Mouse (Mus musculus): ENCODE data around the gene Bicra. TPM values are rescaled to one million over a fixed set of nuclear protein-coding genes. Genes with fewer than 3 reads are reported as not detected.

Bicra gene
- polyA plus RNA-seq, 1 experiment from 2014 or later = 1.4 TPM

DNA sequence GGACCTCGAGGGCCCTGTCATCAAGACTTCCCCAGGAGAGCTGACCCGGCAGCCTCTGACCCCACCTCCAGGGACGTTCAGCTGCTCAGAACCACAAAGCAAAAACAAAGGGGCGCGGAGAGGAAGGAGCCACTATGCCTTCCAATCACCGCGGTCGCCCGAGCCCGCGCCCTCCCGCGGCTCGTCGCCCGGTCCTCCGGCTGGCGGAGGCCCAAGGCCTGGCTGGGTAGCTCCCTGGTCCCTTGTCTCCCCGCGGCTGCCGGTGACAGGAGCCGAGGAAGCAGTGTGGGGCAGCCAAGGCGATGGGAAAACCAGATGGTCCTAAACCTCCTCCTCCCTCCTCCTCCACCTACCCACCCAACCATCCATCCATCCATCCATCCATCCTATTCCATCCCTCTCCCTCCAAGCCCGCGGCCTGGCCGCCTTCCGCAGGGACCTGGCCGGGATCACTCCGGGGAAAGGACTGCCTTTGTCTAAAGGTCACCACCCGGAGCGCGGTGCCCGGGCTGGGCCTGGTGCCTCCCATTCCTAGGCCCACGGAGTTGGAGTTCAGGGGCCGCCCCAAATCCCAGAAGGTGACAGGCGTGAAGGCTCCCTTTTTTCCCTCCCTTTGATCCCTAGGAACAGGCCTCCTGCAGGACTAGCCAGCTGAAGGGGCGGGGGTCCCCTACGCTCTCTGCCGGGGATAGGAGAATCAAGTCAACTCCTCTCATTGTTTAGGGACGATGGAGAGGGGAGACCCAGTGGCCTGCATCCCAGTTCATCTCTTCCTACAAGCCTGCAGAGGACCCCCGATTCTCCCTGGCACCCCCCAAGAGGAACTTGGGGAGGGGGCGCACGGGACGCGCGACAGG is 1.0 kb downstream of the Bicra start:
- peaks cover 86% of the 10 kb centered on the region for H3K4me1 ChIP-seq (replicated peaks)
- DNase-seq (peak; percentile 53), ATAC-seq (ENCODE audit: low read depth) (peak; percentile 43)
- H3K4me3 ChIP-seq (replicated peaks) = peak overlapping the region; percentile 93
- peak overlapping the region; percentile 100 for H3K4me2 ChIP-seq
- no peaks in the 10 kb centered on the region for H3K9me3 ChIP-seq (replicated peaks)
- peak overlapping the region; percentile 93 for H3K27ac ChIP-seq
- peak overlapping the region; percentile 95 for H3K9ac ChIP-seq
- no peaks in the 10 kb centered on the region for H3K27me3 ChIP-seq
- WGBS (ENCODE audit: insufficient replicate concordance) = under 1% methylated on average over 44 of the region's 46 CpGs
- H3K36me3 ChIP-seq = peaks cover 3% of the 10 kb centered on the region; the same call in 1 of the 2 replicates

DNA sequence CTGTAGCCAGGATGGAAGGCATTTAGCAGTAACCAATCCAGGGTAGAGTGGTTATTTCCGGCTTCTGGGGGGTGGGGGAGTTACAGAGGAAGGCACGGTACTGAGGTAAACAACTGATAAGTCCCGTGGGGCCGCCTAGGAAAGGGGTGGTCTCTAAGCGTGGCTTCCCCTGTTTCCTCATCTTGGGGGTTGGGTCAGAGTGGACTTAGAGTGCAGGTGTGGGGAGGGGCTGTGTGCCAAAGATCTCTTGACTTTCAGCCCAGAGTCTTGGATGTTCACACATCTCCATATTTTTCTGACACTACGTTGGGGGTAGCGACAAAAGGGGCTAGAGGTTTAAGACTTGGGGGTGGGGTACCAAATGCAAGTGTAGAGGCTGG is 1.6 kb downstream of the Bicra start:
- Histone ChIP-seq H3K9ac (peak overlapping the region; percentile 95), H3K4me2 (peak overlapping the region; percentile 100), H3K9me3 (replicated peaks) (no peaks in the 10 kb centered on the region), H3K4me3 (replicated peaks) (peak overlapping the region; percentile 93), H3K27ac (peak overlapping the region; percentile 93), H3K36me3 (peaks cover 3% of the 10 kb centered on the region; the same call in 1 of the 2 replicates), H3K27me3 (no peaks in the 10 kb centered on the region), H3K4me1 (replicated peaks) (peaks cover 86% of the 10 kb centered on the region)
- WGBS (ENCODE audit: insufficient replicate concordance) = 2% methylated on average over 7 of the region's 7 CpGs
- ATAC-seq (ENCODE audit: low read depth) = peak; percentile 62
- peak; percentile 66 for DNase-seq

DNA sequence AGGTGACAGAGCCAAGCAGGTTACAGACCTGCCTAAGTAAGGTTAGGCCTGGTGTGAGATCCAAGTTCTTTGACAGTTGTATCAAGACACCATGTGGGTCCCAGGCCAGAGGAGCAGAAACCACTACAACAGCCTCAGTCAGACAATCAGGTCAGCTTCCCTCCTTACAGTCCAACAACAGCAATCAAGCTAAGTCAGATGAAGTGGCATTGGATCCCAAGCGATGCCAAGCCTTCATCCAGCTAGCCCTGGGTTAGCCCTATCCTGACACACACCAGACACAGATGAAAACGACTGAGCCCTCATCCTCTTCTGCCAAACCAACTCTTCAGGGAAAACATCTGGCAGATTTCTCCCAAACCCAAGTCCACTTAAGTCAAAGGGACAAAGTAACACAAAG is 2.2 kb downstream of the Bicra start:
- Histone ChIP-seq H3K36me3 (peaks cover 3% of the 10 kb centered on the region; the same call in 1 of the 2 replicates), H3K9ac (peak overlapping the region; percentile 95), H3K4me1 (replicated peaks) (peaks cover 85% of the 10 kb centered on the region), H3K4me2 (peak overlapping the region; percentile 100), H3K4me3 (replicated peaks) (peak overlapping the region; percentile 93), H3K27ac (peak overlapping the region; percentile 93), H3K9me3 (replicated peaks) (no peaks in the 10 kb centered on the region), H3K27me3 (no peaks in the 10 kb centered on the region)
- no peak for DNase-seq
- no peak for ATAC-seq (ENCODE audit: low read depth)
- WGBS (ENCODE audit: insufficient replicate concordance) = 38% methylated on average over 2 of the region's 2 CpGs

DNA sequence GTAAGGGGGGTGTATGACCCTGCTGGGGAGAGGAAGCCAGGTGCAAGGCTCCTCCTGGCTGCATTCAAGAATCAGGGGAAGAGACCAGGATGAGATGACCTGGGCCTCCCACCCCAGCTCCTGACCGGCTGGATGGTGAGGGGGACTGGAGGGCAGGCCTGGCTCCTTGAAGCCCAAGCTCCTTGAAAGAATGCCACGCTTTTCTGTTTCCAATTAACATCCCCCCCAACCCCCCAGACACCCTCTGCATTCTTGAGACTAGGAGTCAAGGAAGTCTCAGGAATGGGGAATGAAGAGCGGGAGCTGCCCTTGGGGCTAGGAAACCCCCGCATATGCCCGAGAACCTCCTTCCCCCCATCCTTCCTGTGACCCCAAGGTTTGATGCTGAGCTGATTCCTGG is 3.2 kb downstream of the Bicra start:
- H3K4me1 ChIP-seq (replicated peaks) = peaks cover 85% of the 10 kb centered on the region
- no peaks in the 10 kb centered on the region for H3K9me3 ChIP-seq (replicated peaks)
- no peak for ATAC-seq (ENCODE audit: low read depth)
- H3K36me3 ChIP-seq = peaks cover 3% of the 10 kb centered on the region; the same call in 1 of the 2 replicates
- no peaks in the 10 kb centered on the region for H3K27me3 ChIP-seq
- 0 out of 2 replicates have a peak overlapping the region, but pooled peaks have one; percentile 93 for H3K4me3 ChIP-seq (replicated peaks)
- 73% methylated on average over 5 of the region's 5 CpGs for WGBS (ENCODE audit: insufficient replicate concordance)
- peak overlapping the region; percentile 93 for H3K27ac ChIP-seq
- no peak overlapping the region for H3K9ac ChIP-seq
- DNase-seq = no peak
- H3K4me2 ChIP-seq = peak overlapping the region; percentile 100

DNA sequence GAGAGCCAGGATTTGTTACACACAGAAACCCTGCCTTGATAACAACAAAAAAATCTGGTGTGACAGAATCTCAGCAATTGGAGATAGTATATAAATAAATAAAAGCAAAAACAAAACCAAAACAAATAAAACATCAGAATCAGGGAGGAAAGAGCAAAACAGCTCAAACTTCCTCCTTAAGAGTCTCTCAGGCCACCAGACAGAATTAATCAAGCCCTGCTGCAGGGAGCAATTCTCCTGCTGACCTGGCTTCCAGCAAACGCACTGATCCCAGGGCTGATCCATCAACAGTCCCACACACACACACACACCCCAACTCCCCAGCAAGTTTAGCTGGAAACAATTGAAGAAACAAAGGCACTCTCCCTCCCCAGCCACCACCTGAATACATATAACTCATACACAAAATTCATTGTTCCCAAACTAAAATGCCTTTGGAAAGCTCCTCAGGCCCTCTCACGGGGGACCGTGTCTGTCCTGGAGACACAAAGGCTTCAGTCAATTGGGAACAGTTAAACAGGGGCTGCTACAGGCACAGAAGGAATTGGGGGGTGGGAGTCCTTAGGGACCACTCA is 3.8 kb downstream of the Bicra start:
- DNase-seq = no peak
- H3K4me1 ChIP-seq (replicated peaks) = peaks cover 85% of the 10 kb centered on the region

DNA sequence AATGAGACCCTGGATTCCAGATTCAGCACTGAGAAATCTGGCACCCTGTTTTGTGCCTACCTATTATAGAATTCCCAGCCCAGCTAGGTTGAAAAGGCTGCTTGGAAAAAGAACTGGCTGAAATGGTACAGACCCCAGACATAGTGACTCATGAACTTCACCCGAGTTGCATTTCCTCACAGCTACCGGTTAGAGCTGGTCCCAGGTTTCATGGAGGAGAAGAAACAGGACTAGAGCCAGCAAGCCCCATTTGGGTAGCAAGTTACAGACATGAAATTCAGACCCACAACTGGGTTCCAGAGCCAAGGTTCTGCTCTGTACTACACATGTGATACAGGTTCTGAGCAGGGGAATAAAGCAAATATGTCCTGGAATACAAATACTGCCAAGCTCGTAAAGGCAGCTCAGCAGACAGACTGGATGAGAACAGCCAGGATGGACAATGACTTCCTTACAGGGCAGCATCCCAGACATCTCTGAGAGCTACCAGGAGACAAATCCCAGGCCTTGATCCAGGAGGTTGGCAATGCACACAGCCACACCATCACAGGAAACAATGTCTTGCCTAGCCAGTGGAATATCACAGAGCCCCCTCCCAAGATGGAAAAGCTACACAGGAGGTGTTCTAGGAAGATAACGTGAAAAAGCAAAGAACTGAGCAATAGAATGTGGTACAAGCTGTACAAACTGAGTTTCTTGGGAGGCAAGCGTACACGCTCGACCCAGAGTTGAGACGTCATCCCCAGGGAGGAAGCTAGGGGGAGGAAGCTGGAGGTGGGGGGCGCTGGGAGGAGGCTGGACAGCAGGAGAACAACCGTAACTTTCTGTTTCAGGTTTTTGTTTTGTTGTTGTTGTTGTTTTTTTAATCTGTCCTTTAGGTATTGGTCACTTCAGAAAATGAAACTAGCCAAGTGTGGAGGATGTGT is 4.6 kb downstream of the Bicra start:
- peaks cover 88% of the 10 kb centered on the region for H3K4me1 ChIP-seq (replicated peaks)
- 52% methylated on average over 10 of the region's 10 CpGs for WGBS (ENCODE audit: insufficient replicate concordance)
- H3K4me2 ChIP-seq = peak overlapping the region; percentile 33
- no peaks in the 10 kb centered on the region for H3K9me3 ChIP-seq (replicated peaks)
- no peak for DNase-seq
- H3K9ac ChIP-seq = peak overlapping the region; percentile 29; the same call in 1 of the 2 replicates
- peaks cover 3% of the 10 kb centered on the region; the same call in 1 of the 2 replicates for H3K36me3 ChIP-seq
- no peaks in the 10 kb centered on the region for H3K27me3 ChIP-seq
- no peak overlapping the region; the same call in 1 of the 2 replicates for H3K4me3 ChIP-seq (replicated peaks)
- ATAC-seq (ENCODE audit: low read depth) = no peak
- H3K27ac ChIP-seq = peak overlapping the region; percentile 15; the same call in 1 of the 2 replicates

More for the DNA sequence above, 3.8 kb downstream of the Bicra start:
- peak overlapping the region; percentile 29 for H3K9ac ChIP-seq
- no peaks in the 10 kb centered on the region for H3K9me3 ChIP-seq (replicated peaks)
- 43% methylated on average over 3 of the region's 3 CpGs for WGBS (ENCODE audit: insufficient replicate concordance)
- no peaks in the 10 kb centered on the region for H3K27me3 ChIP-seq
- H3K36me3 ChIP-seq = peaks cover 3% of the 10 kb centered on the region; the same call in 1 of the 2 replicates
- peak overlapping the region; percentile 93; the same call in 1 of the 2 replicates for H3K27ac ChIP-seq
- no peak for ATAC-seq (ENCODE audit: low read depth)
- H3K4me3 ChIP-seq (replicated peaks) = no peak overlapping the region; the same call in 1 of the 2 replicates
- peak overlapping the region; percentile 100 for H3K4me2 ChIP-seq

DNA sequence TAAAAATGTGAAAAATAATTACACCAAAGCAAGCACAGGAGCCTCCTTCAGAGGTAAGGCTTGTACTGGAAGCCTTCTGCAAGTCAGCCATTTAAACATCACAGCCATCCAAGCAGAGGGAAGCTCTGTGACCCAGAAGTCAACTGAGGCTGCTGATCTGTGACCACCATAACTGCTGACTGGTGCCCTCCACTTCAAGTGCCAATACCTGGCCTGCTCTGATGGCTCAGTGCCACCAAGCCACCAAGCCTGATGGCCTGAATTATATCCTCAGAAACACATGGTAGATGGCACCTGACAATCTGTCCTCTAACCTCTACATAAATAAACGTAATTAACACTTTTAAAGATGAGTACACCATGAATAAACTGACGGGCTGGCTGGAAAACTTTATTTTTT is 6.5 kb downstream of the Bicra start:
- Histone ChIP-seq H3K9ac (no peak overlapping the region), H3K4me2 (no peak overlapping the region), H3K36me3 (peaks cover 3% of the 10 kb centered on the region; the same call in 1 of the 2 replicates), H3K4me3 (replicated peaks) (no peak overlapping the region), H3K27me3 (no peaks in the 10 kb centered on the region), H3K27ac (no peak overlapping the region), H3K9me3 (replicated peaks) (no peaks in the 10 kb centered on the region), H3K4me1 (replicated peaks) (peaks cover 87% of the 10 kb centered on the region)
- ATAC-seq (ENCODE audit: low read depth) = no peak
- 75% methylated on average over 2 of the region's 2 CpGs for WGBS (ENCODE audit: insufficient replicate concordance)
- no peak for DNase-seq

DNA sequence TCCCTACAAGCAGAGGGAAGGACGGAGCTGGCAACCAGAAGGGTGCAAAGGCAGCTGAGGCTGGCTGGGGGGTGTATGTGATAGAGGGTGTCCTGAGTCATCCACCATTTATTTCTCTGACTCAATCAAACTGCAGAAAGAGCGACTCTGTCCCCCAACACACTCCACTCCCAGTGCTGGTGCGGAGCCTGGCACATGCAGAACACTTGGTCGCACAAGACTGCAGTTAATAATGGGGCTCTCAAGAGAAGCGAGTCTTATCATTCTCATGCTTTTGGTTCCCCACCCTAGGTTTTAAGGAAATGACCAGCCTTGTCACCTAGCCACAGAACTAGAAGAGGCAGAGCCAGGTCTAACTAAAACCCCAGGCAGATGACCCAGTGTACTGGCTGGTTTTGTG is 8.4 kb downstream of the Bicra start:
- Histone ChIP-seq H3K9me3 (replicated peaks) (no peaks in the 10 kb centered on the region), H3K4me2 (peak overlapping the region; percentile 42), H3K36me3 (peaks cover 3% of the 10 kb centered on the region; the same call in 1 of the 2 replicates), H3K4me3 (replicated peaks) (no peak overlapping the region), H3K4me1 (replicated peaks) (peaks cover 75% of the 10 kb centered on the region), H3K27me3 (no peaks in the 10 kb centered on the region), H3K27ac (peak overlapping the region; percentile 64), H3K9ac (peak overlapping the region; percentile 42)
- ATAC-seq (ENCODE audit: low read depth) (peak; percentile 76), DNase-seq (no peak)
- WGBS (ENCODE audit: insufficient replicate concordance) = 33% methylated on average over 5 of the region's 5 CpGs

DNA sequence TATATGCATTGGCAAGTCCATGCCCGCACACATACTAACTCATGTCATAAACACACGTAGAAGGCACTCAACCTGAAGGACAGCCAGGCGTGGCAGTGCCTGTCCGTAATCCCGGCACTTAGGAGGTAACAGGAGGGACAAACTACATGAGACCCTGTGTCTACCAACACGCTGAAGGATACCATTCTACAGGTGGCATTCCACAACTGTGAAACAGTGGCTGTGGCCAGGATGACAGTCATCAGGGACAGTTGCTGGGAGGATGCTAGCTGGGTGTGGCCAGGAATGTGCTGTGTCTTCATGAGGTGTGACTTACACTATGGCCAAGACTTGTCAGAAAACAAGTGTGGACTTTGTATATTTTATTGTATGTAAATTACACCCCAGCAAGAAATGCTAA is 10.7 kb downstream of the Bicra start:
- Histone ChIP-seq H3K27ac (no peak overlapping the region), H3K9me3 (replicated peaks) (no peaks in the 10 kb centered on the region), H3K4me1 (replicated peaks) (peaks cover 63% of the 10 kb centered on the region), H3K4me2 (no peak overlapping the region), H3K9ac (no peak overlapping the region), H3K4me3 (replicated peaks) (no peak overlapping the region), H3K36me3 (no peaks in the 10 kb centered on the region), H3K27me3 (no peaks in the 10 kb centered on the region)
- WGBS (ENCODE audit: insufficient replicate concordance) = 89% methylated on average over 6 of the region's 6 CpGs
- ATAC-seq (ENCODE audit: low read depth) (no peak), DNase-seq (no peak)

DNA sequence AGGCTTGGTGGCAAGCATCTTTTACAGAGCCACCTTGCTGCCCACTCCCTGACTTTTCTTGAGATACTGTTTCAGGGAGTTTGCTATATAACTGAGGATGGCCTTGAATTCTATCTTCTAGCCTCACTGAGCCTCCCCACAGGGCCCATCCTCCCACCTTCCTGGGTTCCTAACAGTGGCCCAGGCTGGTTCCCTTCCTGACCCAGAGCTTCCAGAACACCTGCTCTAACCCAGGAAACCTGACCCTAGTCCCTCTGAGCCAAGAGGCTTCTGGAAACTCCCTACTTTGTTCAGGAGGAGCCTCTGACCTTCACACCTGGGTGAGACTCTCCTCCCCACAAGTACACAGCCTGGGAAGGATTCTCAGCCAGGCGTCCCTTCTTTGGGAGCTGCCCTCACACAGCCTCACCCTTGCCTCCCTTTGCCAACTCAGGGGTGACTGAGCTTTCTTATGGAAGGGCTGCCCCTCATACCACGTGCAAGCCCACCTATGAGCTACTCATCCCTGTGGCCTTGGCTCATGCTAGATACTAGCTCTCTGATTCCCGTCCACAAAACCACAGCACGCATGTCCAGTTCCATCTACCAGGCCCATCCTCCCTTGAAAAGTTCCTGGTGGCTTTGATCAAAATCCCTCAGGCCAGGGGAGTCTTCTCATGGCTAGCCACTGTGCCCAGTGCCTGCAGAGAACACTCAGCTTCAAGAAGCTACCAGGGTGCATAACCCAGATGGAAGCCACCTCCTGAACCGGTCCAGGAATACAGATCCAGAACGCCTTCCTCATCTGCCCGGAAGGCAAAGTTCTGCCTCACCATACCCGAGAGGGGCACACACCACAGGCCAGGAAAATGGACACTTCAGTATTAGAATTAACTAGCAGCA is 13.9 kb downstream of the Bicra start:
- Histone ChIP-seq H3K9ac (no peak overlapping the region), H3K36me3 (no peaks in the 10 kb centered on the region), H3K9me3 (replicated peaks) (no peaks in the 10 kb centered on the region), H3K27ac (no peak overlapping the region), H3K27me3 (no peaks in the 10 kb centered on the region), H3K4me1 (replicated peaks) (peaks cover 43% of the 10 kb centered on the region), H3K4me3 (replicated peaks) (no peak overlapping the region), H3K4me2 (no peak overlapping the region)
- 82% methylated on average over 8 of the region's 8 CpGs for WGBS (ENCODE audit: insufficient replicate concordance)
- ATAC-seq (ENCODE audit: low read depth) (no peak), DNase-seq (no peak)

All from liver, embryonic 13.5 days (tissue).